Mouse (Mus musculus) G1E (cell line): ENCODE measurements around the gene Ctcf.

ENCODE experiments used
- CTCF ChIP-seq: IDR thresholded peaks from 2 replicates; pipeline ENCODE4 v1.5.1; 2012; ENCODE audit warnings: low read depth, low read length, inconsistent platforms, mixed read lengths
- GATA1 ChIP-seq: IDR thresholded peaks from 2 replicates; pipeline ENCODE4 v1.6.1; 2012; ENCODE audit warnings: borderline replicate concordance, low read length, inconsistent platforms, mixed read lengths

GRCm38 (mm10) chr8:105594451-105595242 lies 41.7 kb upstream of the Ctcf start:
- no peak for TF ChIP-seq CTCF
- TF ChIP-seq GATA1 = no peak
